Mouse (Mus musculus): ENCODE measurements around the gene Rps15.

The Rps15 gene

DNA sequence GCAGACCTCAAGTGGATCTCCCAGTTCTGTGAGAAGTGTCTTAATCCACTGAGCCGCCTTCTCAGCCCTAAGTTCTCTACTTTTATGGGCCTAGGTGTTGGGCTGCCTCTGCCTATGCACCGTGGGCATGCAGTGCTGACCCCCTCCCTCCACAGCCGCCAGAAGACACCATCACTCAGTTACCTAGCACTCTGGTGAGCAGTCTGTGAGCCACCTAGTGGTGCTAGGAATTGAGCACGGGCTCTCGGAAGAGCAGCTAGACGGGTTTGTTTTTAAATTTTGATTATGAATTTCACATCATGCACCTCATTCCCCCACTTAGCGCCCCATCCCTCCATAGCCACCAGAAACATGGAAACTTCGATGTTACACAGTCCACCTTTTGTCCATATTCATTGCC is 3.6 kb upstream of the Rps15 start:
- DNase-seq (ENCODE audit: low spot score), result no peak

DNA sequence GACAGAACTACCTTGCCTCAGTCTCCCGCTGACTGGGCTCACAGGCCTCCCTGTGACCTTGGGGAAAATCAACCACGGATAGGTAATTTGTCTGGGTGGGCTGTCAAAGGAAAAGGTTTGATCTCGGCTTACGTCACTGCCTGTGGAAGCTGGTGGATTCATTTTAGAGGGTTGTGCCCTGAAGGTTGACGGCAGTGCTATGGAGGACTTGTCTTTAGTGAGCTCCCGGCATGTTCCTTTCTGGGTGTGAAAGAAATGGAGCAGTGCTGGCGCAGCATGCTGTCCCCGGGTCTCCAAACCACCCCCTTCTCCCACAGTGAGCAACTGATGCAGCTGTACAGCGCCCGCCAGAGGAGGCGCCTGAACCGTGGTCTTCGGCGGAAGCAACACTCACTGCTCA is 1.1 kb downstream of the Rps15 start:
- DNase-seq (ENCODE audit: low spot score), result no peak

DNA sequence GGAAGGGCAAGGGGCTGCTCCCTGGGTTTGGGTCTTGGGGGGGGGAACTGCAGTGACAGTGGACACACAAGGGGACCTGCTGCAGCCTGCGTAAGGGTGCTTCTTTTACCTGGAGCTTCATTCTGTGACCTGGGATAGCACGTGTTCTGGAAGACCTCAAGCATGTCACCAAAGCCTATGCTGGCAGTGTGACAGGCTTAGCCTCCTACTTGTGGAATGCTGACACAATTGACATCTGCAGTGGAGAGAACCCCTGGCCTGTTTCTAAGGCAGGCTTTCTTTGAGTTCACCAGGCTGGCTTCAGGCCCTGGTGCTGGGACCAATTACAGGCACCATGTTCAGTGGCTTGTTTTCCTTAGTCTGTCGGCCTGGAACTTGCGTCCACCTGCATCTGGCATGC is 2.1 kb downstream of the Rps15 start:
- no peak for DNase-seq (ENCODE audit: low spot score)

DNA sequence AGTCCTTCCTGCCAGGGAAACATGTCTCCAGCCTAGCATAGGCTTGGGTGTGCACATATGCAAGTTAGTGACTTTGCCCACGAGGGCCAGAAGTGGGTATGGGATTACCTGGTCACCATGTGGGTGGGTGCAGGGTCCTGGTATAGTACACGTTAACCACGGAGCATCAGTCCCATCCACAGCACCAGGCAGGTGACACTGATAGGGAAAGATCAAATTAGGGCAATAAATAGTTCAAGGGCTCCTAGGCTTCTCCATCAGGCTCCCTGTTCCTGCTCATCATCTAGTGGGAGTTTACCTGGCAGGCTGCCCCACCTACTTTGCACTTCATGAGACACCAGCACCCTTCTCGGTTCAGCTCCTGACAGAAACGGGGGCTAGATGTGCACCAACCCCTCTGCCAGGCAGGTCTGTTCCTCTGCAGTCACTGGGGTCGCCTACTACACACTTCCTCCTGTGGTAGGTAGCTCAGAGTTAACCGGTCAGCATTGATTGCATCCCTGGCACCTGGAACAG is 2.6 kb downstream of the Rps15 start:
- no peak for DNase-seq (ENCODE audit: low spot score)

DNA sequence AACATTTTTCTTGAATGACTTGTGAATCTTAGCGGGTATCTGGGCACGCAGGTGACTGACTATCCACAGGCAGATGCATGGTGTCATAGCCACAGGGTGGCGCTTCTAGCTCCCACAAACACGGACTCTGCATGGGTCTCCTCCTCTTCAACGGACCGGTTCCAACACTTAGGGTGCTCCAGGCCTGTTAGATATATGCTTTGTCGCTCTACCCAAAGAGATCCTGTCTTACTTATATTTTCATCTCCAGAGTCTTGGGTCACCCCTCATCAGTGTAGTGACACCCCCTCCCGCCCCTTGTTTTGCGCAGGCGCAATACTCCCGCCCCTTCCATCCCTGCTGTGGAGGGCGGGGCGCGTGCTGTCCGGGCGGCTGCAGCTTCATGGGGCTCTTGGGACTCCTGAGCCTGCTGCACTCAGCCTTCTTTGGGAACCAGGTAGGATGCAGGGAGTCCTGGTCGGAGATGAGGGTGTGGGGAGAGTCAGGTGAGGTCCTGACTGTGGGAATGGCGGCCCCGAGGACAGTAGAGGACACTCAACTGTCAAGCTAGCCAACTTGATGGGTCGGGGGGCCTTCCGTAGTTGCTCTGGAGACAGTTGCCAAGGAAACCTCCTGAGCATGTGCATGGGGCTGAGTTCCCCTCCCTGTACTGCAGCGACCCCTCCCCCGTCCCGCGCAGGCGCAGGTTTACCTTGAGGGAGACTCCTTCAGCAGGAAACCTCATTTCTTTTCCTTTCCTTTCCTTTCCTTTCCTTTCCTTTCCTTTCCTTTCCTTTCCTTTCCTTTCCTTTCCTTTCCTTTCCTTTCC is 3.6 kb downstream of the Rps15 start, which contains the start of gene Apc2:
Gene Apc2 (plus strand): TSS at position 360 of the 808 bp plus-strand sequence.
- peak; percentile 71 for DNase-seq (ENCODE audit: low spot score)

DNA sequence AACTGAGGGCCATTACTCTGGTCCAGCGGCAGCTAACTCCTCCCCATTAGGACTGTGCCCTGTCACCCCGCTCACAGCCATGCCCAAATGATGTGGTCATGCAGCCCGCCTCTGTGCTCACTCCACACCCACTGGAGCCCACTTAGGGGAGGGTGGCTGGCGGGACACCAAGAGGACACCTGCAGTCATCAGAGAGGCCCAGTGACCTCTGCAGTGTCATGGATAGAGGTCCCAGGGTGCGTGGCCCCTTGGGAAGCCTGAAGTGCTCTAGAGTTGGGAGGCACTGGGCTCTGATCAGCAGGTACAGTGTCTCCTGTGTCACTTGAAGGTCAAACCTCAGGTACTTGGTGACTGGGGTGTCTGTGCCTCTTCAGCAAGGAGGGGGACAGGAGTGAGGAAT is 4.6 kb downstream of the Rps15 start:
- DNase-seq (ENCODE audit: low spot score), result no peak

DNA sequence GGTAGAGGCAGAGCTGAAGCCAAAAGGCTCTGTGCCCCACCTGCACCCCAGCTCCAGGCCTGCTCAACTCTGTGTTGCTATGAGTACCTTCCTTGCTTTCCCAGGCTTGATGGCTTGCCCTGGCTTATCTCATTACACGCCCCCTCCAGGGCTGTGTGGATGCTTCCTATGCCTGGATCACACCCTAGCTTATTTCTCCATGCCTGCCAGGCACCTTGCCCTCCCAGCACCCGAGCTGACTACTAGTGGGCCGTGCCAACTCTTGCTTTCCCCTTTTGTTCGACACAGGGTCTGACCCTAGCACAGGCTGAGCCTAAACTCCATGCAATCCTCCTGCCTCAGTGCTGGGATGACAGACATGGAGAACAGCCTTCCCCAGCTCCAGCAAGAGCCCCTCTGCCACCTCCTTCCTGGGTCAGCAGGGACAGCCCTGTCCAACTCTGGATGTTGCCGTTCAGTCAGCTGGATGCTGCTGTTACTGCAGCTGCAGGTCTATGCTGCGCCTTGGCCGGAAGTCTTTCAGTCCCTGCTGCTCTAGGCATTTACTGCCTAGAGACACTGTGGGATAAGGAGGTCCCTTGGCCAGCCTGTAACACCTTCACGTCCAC is 5.4 kb downstream of the Rps15 start:
- no peak for DNase-seq (ENCODE audit: low spot score)

DNA sequence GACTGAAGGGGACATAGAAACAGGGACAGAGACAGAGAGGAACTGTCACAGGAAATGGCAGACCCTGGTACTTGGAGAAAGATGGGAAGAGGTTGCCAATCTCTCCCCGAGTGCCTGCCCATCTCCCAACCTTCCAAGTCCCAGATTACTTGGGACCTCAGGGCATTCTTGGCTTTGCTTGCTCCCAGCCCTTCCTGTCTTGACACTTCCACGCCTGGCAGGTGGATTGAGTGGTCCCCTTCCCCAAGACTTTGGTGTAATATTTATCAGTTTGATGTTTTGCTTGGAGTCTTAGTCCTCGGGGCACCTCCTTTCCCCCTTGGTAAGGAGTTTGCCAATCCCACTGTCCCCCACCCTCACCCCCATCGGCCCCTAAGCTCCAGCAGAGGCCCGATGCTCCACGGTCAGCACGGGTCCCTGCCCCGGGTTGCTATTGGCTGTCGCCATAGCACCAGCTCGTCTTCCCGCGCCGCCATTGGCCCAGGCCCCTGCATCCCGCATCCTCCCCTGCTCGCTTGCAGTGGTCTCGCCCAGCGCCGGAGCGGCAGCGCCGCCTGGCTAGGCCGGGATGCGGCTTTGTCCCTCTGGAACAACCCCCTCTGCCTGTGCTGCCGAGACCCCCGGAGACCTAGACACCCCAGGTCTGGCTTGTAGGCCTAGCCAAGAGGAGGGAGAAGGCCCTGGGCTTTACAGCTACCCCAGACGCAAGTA is 6.5 kb downstream of the Rps15 start:
- DNase-seq (ENCODE audit: low spot score), result peak; percentile 80

DNA sequence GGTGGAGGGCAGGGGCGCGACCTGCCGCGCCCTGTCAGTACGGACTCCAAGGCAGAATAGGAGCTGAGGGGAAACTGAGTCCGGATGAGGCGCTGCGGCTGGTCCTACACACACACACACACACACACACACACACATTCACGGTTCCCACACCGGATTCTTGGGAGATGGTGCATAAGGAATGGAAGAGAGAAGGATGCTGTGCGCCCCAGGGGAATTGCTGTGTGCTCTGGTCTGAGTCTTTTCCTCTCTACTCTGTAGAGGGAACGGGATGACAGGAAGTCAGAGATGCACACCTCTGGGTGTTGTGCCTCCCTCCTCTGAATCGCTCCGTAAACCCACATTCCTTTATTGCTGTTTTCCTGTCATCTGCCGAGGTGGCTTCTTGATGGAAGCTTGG is 7.0 kb downstream of the Rps15 start:
- no peak for DNase-seq (ENCODE audit: low spot score)

DNA sequence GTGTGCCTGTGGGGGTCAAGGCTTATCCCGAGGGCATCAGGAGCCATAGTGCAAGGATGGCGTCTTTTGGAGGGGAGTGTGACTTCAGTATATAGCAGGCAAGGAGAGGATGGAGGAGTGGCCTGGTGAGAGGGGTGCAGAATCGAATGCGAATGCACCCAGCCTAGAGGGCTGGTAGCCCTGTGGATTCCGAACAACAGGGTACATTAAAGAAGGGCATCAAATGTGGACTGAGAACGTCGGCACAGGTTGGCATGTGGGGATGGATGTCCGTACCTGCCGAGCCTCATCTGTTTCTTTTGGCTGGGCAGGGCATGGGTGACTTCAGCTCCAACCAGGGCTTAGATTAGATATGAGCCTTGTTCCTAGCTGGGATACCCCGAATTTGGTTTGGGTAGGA is 7.6 kb downstream of the Rps15 start:
- no peak for DNase-seq (ENCODE audit: low spot score)

DNA sequence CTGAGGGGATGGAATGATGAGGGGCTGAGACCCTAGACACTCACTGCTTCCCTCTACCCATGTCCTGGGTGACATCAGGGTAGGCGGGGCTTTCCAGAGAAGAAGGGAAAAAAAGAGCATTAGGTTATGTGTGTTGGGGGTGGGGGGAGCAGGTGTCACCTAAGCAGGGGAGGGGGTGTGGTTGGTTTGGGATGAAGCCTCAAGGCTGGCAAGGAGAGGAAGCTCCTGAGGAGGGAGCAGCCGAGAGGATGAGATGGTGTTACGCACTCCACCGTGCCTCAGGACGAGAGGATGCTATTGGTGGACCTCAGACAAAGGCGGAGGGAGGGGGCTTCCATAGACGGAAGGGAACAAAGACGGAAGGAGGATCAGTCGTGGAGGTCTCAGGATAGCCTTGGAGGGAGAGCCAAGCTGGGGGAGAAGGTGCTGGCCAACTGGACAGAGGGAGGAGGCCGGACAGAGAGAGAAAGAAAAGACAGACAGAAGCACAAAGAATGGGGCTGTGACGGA is 8.5 kb downstream of the Rps15 start:
- DNase-seq (ENCODE audit: low spot score), result no peak

DNA sequence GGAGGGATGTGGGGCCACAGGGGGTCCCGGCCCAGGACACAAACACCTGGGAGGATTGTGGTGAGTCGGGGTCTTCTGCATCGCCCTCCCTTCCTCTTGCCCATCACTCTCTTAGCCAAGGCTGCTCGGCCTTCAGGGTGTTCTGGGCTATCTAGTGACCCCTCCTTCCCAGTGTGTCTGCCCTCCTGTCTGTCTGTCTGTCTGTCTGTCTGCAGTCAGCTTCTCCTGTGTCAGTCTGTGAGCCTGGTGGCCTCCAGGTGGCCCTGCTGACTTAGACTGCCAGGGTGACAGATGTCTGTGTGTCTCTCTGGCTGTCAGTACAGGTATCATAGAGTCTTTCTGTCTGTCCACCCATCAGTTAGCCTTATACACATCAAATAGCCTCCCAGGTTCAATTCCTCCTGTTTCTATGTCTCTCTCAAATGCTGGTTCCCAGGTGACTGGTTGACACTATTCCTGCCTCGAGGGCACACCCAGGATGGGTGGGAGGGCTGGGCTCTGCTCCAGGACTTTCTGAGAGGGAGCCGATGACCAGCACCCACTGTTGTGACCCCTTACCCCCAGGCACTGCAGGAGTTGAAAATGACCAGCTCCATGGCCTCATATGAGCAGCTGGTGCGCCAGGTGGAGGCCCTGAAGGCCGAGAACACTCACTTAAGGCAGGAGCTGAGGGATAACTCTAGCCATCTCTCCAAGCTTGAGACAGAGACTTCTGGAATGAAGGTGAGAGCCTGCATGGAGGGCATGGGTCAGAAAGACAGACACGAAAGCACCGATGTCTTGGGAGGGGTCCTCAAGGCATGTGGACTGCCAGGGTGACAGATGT is 9.2 kb downstream of the Rps15 start:
- DNase-seq (ENCODE audit: low spot score), result no peak

DNA sequence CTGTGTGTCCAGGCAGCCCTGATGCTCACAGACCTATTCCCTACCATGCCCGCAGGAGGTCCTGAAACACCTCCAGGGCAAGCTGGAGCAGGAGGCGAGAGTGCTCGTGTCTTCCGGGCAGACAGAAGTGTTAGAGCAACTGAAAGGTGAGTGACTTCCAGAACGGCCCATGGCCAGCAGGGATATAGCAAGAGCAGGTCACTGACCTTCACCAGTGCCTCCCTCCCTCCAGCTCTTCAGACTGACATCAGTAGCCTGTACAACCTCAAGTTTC is 9.8 kb downstream of the Rps15 start:
- no peak for DNase-seq (ENCODE audit: low spot score)

DNA sequence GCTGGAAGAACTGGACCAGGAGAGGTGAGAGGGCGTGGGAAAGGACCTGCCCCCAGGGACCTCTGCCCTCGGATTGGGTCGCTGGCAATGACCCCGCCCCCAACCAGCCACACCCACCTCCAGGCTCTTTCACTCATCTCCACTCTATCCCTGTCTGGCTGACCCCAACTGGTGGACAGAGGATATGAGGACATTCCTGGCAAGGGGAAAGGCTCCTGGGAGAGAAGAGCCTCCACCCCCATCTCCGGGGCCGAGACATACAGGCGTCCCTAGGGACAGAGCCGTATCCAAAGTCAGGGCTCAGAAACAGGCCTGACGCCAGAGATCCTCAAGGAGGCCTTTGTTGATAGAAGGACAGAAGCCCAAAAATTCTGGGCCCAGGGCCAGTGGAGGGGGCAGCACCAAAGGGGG is 10.2 kb downstream of the Rps15 start:
- DNase-seq (ENCODE audit: low spot score), result peak; percentile 67

DNA sequence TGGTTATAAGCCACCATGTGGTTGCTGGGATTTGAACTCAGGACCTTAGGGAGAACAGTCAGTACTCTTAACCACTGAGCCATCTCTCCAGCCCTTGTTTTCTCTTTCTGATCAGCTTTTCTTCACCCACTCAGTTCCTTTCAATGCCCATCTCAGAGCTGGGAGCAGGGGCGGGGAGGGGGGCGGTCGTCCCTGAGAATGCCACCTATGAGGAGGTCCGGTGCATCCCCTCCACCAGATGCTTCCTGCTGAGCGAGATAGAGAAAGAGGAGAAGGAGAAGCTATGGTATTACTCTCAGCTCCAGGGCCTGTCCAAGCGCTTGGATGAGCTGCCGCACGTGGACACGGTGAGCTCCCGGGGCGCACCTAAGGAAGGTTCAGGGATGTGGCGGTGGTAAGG is 12.2 kb downstream of the Rps15 start:
- DNase-seq (ENCODE audit: low spot score), result no peak

DNA sequence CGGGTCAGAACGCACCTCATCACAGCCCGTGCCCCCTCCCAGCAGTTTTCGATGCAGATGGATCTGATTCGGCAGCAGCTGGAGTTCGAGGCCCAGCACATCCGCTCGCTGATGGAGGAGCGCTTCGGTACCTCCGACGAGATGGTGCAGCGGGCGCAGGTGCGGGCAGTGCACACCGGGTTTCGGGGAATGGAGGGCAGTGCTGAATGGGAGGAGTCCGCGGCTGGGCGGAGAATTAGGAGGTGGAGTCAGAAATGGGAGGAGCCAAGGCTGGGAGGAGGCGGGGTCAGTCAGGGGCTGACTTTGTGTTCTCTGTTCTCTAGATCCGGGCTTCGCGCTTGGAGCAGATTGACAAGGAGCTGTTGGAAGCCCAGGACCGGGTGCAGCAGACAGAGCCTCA is 12.6 kb downstream of the Rps15 start:
- DNase-seq (ENCODE audit: low spot score), result no peak

DNA sequence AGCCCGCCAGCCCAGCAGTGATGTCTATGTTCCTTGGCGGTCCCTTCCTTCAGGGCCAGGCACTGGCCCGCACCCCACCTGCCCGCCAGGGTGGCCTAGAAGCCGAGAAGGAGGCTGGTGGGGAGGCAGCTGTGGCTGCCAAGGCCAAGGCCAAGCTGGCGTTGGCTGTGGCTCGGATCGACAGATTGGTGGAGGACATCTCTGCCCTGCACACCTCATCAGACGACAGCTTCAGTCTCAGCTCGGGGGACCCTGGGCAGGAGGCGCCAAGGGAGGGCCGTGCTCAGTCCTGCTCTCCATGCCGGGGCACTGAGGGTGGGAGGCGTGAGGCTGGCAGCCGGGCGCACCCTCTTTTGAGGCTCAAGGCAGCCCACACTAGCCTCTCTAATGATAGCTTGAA is 19.3 kb downstream of the Rps15 start:
- no peak for DNase-seq (ENCODE audit: low spot score)

DNA sequence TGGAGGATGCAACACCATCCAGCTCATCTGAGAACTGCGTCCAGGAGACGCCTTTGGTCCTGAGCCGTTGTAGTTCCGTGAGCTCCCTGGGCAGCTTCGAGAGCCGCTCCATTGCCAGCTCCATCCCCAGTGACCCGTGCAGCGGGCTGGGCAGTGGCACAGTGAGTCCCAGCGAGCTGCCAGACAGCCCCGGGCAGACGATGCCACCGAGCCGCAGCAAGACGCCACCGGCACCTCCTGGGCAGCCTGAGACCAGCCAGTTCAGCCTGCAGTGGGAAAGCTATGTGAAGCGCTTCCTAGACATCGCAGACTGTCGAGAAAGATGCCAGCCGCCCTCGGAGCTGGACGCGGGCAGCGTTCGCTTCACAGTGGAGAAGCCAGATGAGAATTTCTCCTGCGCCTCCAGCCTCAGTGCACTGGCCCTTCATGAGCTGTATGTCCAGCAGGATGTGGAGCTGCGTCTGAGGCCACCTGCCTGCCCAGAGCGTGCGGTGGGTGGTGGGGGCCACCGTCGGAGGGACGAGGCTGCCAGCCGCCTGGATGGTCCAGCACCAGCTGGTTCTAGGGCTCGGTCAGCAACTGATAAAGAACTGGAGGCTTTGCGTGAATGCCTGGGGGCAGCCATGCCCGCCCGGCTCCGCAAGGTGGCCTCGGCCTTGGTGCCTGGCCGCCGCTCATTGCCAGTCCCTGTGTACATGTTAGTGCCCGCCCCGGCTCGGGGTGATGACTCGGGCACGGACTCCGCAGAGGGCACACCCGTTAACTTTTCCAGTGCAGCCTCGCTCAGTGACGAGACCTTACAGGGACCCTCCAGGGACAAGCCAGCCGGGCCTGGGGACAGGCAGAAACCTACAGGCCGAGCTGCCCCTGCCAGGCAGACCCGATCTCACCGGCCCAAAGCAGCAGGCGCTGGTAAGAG is 20.6 kb downstream of the Rps15 start:
- DNase-seq (ENCODE audit: low spot score), result no peak

DNA sequence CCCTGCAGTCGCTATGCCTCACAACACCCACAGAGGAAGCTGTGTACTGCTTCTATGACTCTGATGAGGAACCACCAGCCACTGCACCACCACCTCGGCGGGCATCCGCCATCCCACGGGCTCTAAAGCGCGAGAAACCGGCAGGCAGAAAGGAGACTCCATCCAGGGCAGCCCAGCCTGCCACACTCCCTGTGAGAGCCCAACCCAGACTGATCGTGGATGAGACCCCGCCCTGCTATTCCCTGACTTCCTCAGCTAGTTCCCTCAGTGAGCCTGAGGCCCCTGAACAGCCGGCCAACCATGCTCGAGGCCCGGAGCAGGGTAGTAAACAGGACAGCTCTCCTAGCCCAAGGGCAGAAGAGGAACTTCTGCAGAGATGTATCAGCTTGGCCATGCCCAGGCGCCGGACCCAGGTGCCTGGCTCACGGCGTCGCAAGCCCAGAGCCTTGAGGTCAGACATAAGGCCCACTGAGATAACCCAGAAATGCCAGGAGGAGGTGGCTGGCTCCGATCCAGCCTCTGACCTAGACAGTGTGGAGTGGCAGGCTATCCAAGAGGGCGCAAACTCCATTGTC is 21.5 kb downstream of the Rps15 start:
- DNase-seq (ENCODE audit: low spot score), result no peak

DNA sequence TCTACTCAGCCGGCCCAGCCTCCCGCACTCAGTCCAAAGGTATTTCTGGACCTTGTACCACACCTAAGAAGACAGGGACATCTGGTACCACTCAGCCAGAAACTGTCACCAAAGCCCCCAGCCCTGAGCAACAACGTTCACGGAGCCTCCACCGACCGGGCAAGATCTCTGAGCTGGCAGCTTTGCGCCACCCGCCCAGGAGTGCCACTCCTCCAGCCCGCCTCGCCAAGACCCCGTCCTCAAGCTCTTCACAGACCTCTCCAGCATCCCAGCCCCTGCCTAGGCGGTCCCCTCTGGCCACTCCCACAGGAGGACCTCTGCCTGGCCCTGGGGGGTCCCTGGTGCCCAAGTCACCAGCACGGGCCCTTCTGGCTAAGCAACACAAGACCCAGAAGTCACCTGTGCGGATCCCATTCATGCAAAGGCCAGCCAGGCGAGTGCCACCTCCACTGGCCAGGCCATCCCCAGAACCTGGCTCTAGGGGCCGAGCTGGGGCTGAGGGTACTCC is 22.3 kb downstream of the Rps15 start:
- DNase-seq (ENCODE audit: low spot score), result no peak

Measured in left cerebral cortex, adult 11 months (tissue).